Mouse (Mus musculus) ES-Bruce4 (cell line): Measurements from ENCODE around the gene Crkl.

ENCODE experiments used
- CTCF ChIP-seq: IDR thresholded peaks from one replicate; pipeline ENCODE4 v1.8.1; 2011; ENCODE audit warnings: low read depth, low read length
- EP300 ChIP-seq: IDR thresholded peaks from 2 replicates; pipeline ENCODE4 v1.6.1; 2011; ENCODE audit warnings: low read depth, low read length; ENCODE audit not compliant: insufficient read depth
- POLR2A ChIP-seq: IDR thresholded peaks from one replicate; pipeline ENCODE4 v1.8.1; 2011; ENCODE audit warnings: low read length; ENCODE audit not compliant: insufficient read depth

GRCm38 (mm10) chr16:17525524-17525923 lies 73.7 kb downstream of the Crkl start:
- no peak for TF ChIP-seq EP300
- no peak for TF ChIP-seq POLR2A
- no peak for TF ChIP-seq CTCF
